Comparison of ENCODE assay signal across 7 mouse cellular contexts in genomic region chr8:123858941-123859647, GRCm38 (mm10). TPM values are rescaled to one million over a fixed set of nuclear protein-coding genes. Genes with fewer than 3 reads are reported as not detected.
A peak's percentile ranks its signal among the peaks of the same experiment; 100 is the strongest.
DNase-seq lines count a peak whose midpoint lies in the region; ATAC-seq lines count a peak whose summit lies in the region.

No protein-coding gene starts in this region.

- H3K27me3 ChIP-seq in embryonic facial prominence, embryonic 11.5 days (ENCODE audit: control insufficient read depth, insufficient read depth, low read length) = no peaks in the 10 kb centered on the region; the same call in 1 of the 2 replicates
- peaks cover 46% of the 10 kb centered on the region for H3K27me3 ChIP-seq in limb, embryonic 10.5 days (ENCODE audit: low read depth, poor library complexity, severe bottlenecking)
- H3K27me3 ChIP-seq in midbrain, embryonic 13.5 days = peaks cover 25% of the 10 kb centered on the region; the same call in 1 of the 2 replicates

- H3K4me3 ChIP-seq in embryonic facial prominence, embryonic 11.5 days (ENCODE audit: low read depth, low read length) = peak overlapping the region; percentile 94
- H3K4me3 ChIP-seq in limb, embryonic 10.5 days = peak overlapping the region; percentile 93
- H3K4me3 ChIP-seq in midbrain, embryonic 13.5 days (replicated peaks) = peak overlapping the region; percentile 91

- peak; percentile 92 for ATAC-seq in embryonic facial prominence, embryonic 11.5 days (replicated peaks; ENCODE audit: insufficient number of reproducible peaks, low FRiP score, low TSS enrichment, low read depth)
- ATAC-seq in granulocyte monocyte progenitor cell, adult 5-6 weeks (replicated peaks; ENCODE audit: poor library complexity, severe bottlenecking) = peak; percentile 90
- peak; percentile 95 for ATAC-seq in midbrain, embryonic 13.5 days

- under 1% methylated on average over 77 of the region's 79 CpGs for WGBS in embryonic facial prominence, embryonic 11.5 days
- under 1% methylated on average over 79 of the region's 79 CpGs for WGBS in limb, embryonic 10.5 days
- under 1% methylated on average over 71 of the region's 79 CpGs for WGBS in midbrain, embryonic 13.5 days

- H3K9me3 ChIP-seq in embryonic facial prominence, embryonic 11.5 days (replicated peaks; ENCODE audit: control insufficient read depth, low read length) = no peaks in the 10 kb centered on the region
- no peaks in the 10 kb centered on the region for H3K9me3 ChIP-seq in limb, embryonic 10.5 days (replicated peaks)
- no peaks in the 10 kb centered on the region for H3K9me3 ChIP-seq in midbrain, embryonic 13.5 days

- no peaks in the 10 kb centered on the region for H3K4me1 ChIP-seq in embryonic facial prominence, embryonic 11.5 days (ENCODE audit: control insufficient read depth, insufficient read depth, low read length)
- H3K4me1 ChIP-seq in limb, embryonic 10.5 days = peaks cover 17% of the 10 kb centered on the region
- H3K4me1 ChIP-seq in midbrain, embryonic 13.5 days (replicated peaks) = peaks cover 17% of the 10 kb centered on the region

- H3K36me3 ChIP-seq in embryonic facial prominence, embryonic 11.5 days (replicated peaks; ENCODE audit: control insufficient read depth, insufficient read depth, low read depth, low read length) = no peaks in the 10 kb centered on the region
- H3K36me3 ChIP-seq in limb, embryonic 10.5 days = no peaks in the 10 kb centered on the region
- H3K36me3 ChIP-seq in midbrain, embryonic 13.5 days = no peaks in the 10 kb centered on the region

- peak overlapping the region; percentile 76 for H3K9ac ChIP-seq in embryonic facial prominence, embryonic 11.5 days (replicated peaks; ENCODE audit: low read length)
- H3K9ac ChIP-seq in midbrain, embryonic 13.5 days (replicated peaks) = peak overlapping the region; percentile 82

- peak; percentile 97 for DNase-seq in adrenal gland, postnatal 14 days
- DNase-seq in embryonic facial prominence, embryonic 11.5 days (ENCODE audit: low spot score) = peak; percentile 96
- DNase-seq in kidney, adult 11 months = peak; percentile 87
- DNase-seq in limb, embryonic 10.5 days (ENCODE audit: low spot score) = peak; percentile 95
- DNase-seq in spleen, adult 12 weeks (ENCODE audit: low spot score) = peak; percentile 95

- H3K27ac ChIP-seq in embryonic facial prominence, embryonic 11.5 days (replicated peaks; ENCODE audit: low read depth, low read length) = no peak overlapping the region; the same call in 1 of the 2 replicates
- peak overlapping the region; percentile 90 for H3K27ac ChIP-seq in limb, embryonic 10.5 days
- H3K27ac ChIP-seq in midbrain, embryonic 13.5 days = peak overlapping the region; percentile 85

- peak overlapping the region; percentile 92 for H3K4me2 ChIP-seq in embryonic facial prominence, embryonic 11.5 days (ENCODE audit: low read depth, low read length)
- H3K4me2 ChIP-seq in midbrain, embryonic 13.5 days (replicated peaks) = peak overlapping the region; percentile 86

RNA-seq across cellular contexts. Expression of gene Ccsap, which starts 0.9 kb away (rescaled TPM):
- total RNA-seq in adrenal gland, postnatal 14 days (2021) = 3.8 and 4.1 TPM in 2 replicates
- polyA plus RNA-seq in embryonic facial prominence, embryonic 11.5 days (2014; fragmentation: Nextera tagmentation; extraction: Ambion mirVana) = 5.6 and 6.9 TPM in 2 replicates
- 4.4 and 4.8 TPM in 2 replicates for total RNA-seq in granulocyte monocyte progenitor cell, adult 5-6 weeks (2014; fragmentation: Nextera tagmentation)
- total RNA-seq in granulocyte monocyte progenitor cell, adult 5-6 weeks (2017) = 5.1 and 5.3 TPM in 2 replicates
- polyA plus RNA-seq in limb, embryonic 10.5 days (2016; fragmentation: Nextera tagmentation; extraction: Ambion mirVana) = 6.0 and 6.1 TPM in 2 replicates
- 4.0 and 5.1 TPM in 2 replicates for polyA plus RNA-seq in midbrain, embryonic 13.5 days (2015; fragmentation: Nextera tagmentation; extraction: Ambion mirVana)

RNA-seq across cellular contexts. Expression of gene Acta1, which starts 35.5 kb away (rescaled TPM):
- total RNA-seq in adrenal gland, postnatal 14 days (2021) = 1.4 and 1.5 TPM in 2 replicates
- 4.9 and 10.2 TPM in 2 replicates for polyA plus RNA-seq in embryonic facial prominence, embryonic 11.5 days (2014; fragmentation: Nextera tagmentation; extraction: Ambion mirVana)
- total RNA-seq in granulocyte monocyte progenitor cell, adult 5-6 weeks (2014; fragmentation: Nextera tagmentation) = not detected in 2 replicates
- total RNA-seq in granulocyte monocyte progenitor cell, adult 5-6 weeks (2017) = not detected in 2 replicates
- 1.6 and 1.8 TPM in 2 replicates for polyA plus RNA-seq in limb, embryonic 10.5 days (2016; fragmentation: Nextera tagmentation; extraction: Ambion mirVana)
- polyA plus RNA-seq in midbrain, embryonic 13.5 days (2015; fragmentation: Nextera tagmentation; extraction: Ambion mirVana) = 2.3 and 3.1 TPM in 2 replicates

RNA-seq across cellular contexts. Expression of gene Rab4a, which starts 53.3 kb away (rescaled TPM):
- 18.9 and 20.0 TPM in 2 replicates for total RNA-seq in adrenal gland, postnatal 14 days (2021)
- polyA plus RNA-seq in embryonic facial prominence, embryonic 11.5 days (2014; fragmentation: Nextera tagmentation; extraction: Ambion mirVana) = 56.7 and 57.3 TPM in 2 replicates
- total RNA-seq in granulocyte monocyte progenitor cell, adult 5-6 weeks (2014; fragmentation: Nextera tagmentation) = 6.2 TPM in 1 of 2 replicates, not detected in the other
- total RNA-seq in granulocyte monocyte progenitor cell, adult 5-6 weeks (2017) = 0.21 and 0.43 TPM in 2 replicates
- polyA plus RNA-seq in limb, embryonic 10.5 days (2016; fragmentation: Nextera tagmentation; extraction: Ambion mirVana) = 58.2 and 61.8 TPM in 2 replicates
- 64.0 and 65.7 TPM in 2 replicates for polyA plus RNA-seq in midbrain, embryonic 13.5 days (2015; fragmentation: Nextera tagmentation; extraction: Ambion mirVana)
